Mouse (Mus musculus) embryo, embryonic 11.5 days (tissue): Measurements from ENCODE around the gene Gng4.

ENCODE experiments used
- DNase-seq: peaks from one replicate; pipeline ENCODE4 v3.0.0-alpha.2; 2012; ENCODE audit warnings: low read depth, low spot score

Gng4 gene

DNA sequence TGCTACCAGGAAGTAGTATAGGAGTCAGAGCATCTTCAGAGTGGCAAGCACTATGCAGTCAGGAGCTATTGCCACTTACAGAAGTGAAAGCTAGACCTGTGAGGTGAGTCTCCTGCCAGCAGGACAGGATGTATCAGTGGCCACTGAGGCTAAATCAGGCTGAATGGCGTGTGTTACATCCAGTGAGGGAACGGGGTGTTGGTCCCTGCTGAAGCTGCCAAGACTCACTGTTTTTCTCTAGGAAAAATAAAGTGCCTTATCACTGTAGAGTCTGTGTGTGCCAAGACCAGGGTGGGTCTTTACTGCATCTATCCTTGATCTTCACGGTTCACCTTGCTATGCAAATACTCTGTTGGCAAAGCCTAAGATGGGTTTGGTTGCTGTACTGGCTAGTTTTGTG lies 34.8 kb downstream of the Gng4 start:
- no peak for DNase-seq

DNA sequence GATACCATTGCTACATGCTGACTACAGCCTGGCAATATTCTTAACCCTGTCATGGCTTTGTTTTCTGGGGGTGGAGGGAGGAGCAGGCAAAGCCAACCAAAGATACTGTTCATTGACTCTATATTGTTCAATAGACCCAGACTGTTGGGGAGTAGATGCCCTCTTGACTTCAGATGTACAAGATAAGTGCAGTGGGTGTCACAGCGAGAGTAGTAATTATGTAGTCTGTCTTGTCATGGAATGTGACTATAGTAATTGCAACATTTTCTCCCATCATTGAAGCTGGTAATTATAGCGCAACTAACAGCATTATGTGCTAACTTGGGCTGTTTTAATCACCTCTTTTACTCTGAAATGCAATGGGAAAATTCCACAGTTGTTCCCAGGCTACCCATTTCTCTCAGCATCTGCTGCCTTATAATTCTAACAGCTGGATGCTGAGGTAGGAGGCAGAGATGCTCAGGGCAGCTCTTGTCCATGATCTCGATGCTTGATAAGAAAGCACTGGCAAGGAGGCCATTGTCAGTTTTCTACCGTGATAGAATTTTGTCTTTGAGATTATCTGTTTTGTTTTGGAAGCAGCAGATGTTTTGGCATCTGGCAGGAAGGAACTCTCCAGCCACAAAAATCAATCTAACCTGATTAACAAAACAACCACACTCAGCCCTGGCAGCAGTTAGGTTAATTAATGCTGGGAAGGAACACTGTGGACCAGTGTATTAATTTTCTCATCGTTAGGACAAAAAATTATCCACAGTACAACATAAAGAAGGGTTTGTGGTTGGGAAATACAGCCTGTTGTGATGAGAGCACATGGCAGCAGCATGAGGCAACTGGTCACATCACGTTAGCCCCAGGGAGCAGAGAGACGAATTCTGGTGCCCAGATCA lies 36.6 kb downstream of the Gng4 start:
- no peak for DNase-seq

DNA sequence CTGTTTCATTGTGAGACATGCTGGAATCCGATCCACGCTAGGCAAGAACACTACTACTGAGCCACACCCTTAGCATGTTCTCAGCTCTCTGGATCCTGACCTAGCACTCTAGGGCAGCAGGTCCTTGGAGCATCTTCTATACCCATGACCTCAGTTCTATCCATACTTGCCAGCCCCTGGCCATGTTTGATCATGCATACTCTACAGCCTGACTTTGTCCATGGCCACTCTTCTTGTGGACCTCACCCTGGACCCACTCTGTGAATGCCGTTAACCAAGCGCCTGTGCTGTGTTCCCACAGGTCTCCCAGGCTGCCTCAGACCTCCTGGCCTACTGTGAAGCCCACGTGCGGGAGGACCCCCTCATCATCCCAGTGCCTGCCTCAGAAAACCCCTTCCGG lies 41.1 kb downstream of the Gng4 start:
- no peak for DNase-seq

DNA sequence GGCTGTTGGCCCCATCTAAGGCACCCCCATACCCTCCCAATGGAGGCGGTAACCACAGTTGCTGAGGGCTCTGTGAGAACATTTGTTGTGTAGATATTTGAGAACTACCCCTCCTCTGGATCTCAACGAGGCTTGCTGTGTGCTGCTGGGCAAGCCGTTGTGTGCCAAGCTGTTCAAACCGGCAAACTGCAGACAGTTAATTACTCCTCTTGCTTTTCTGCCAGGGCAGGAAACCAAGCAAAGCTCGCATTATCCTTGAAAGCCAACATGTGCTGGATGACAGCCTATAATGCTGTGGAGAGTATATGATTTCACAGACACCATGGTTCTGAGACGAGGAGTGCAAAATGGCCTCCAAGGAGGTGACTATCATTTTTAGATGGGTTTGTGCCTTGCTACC lies 42.7 kb downstream of the Gng4 start:
- no peak for DNase-seq

DNA sequence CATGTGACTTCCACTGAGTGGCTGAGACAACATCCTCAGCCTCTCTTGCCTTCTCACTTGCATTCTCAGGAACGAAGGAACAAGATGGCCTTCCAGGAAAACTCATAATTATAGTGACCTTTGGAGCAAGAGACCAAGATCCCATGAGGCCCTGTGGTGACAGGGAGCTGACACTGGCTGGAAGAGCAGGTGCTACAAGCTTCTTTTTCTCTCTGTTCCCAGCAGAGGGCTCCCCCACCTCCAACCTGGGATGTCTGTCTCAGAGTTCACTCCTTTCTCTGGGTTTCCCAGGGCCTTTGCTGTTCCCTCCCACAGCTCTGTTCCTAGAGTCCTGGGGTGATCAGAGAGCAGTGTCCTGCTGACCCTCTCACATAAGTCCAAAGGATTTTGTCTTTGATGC lies 44.3 kb downstream of the Gng4 start:
- DNase-seq: no peak

DNA sequence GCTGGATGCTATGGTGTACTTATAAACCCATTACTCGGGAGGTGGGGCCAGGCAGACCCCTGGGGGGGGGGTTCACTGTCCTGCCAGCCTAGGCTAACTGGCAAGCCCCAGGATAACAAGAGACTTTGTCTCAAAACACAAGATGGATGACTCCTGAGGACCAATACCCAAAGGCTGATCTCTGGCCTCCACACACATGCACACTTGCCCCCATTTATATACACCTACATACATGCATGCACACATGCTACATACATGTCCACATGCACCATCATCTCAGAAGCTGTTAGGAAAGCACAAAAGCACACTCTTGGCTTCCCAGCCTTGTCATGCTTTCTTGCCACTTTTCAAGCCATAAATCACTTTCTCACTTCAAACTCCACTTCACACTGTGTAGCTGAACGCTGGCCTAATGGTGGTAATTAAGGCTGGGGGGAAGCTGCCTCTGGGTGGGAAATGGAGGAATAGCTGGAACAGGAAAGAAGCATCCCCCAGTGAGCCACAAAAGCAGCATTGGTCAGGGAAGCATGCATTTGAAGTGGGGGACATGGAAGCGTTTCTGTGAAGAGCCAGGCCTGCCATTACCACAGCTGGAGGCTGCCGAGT lies 46.7 kb downstream of the Gng4 start:
- no peak for DNase-seq

DNA sequence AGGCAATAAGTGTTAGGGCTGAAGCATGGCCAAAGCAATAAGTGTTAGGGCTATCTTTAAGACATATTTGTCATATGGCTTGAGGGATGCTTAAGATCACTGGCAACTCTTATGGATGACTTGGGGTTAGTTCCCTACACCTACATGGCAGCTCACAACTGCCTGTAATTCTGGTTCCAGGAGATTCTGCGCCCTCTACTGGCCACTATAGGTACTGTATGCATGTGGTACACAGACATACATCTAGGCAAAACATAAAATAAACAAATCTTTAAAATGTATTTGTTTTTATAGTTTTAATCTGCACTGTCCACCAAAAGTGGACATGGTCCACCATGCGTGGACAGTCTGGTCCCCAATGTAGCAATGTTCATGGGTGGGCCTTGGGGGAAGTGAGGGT lies 51.3 kb downstream of the Gng4 start:
- no peak for DNase-seq

DNA sequence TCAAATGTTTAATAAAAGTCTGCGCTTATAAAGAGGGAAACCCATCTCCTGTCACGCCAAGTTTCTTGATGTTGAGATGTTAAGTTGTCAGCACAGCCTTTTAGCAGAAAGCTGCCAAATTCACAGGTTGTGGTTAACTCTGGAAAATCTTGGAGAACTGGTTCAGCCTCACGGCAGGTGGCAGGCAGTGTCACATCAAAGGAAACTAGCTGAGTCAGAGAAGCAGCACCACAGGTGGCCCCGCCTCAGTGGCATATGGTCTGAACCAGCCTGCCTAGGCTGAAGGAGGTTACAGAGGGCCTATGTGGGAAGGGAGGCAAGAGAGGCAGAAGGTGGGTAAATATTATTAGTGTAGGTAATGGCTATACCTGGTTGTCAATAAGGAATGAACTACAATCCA lies 61.2 kb downstream of the Gng4 start:
- DNase-seq: no peak

DNA sequence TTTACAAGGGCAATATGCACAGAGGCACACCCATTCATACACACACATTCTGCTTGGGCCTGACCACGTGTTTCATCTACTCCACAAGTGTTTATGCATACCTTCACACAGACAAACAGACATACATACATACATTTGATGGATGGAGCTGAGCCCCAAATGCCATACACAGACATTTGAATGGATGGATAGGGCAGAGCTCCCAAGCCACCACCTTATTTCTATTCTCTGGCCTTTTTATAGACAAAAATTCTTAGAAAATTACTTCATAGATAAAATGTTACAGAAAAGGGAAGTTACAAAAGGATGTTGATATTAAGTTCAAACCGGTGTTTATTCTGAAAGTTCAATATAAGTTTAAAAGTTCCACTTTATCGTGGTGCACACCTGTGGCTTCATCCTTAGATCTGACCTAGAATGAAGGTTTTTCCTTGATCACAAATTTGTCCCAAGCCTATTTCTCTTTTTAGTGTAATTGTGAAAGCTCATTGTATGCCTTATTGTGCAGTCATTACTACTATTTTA lies 63.3 kb downstream of the Gng4 start:
- no peak for DNase-seq

DNA sequence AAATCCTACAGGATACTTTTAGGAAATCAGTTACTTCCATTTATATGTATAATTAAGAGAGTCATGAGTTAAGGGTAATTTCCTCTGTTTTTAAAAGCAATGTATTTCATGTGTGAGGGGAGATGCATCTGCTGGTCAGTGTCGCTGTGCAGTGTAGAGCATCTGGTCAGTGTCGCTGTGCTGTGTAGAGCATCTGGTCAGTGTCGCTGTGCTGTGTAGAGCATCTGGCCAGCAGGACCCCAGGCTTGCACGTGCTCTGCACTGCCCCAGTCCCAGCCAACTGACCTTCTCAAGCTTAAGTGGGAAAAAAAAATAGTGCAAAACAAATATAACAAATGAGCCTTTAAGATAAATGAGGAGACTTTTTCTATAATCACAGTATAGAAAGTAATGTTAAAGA lies 73.3 kb downstream of the Gng4 start:
- DNase-seq: no peak

DNA sequence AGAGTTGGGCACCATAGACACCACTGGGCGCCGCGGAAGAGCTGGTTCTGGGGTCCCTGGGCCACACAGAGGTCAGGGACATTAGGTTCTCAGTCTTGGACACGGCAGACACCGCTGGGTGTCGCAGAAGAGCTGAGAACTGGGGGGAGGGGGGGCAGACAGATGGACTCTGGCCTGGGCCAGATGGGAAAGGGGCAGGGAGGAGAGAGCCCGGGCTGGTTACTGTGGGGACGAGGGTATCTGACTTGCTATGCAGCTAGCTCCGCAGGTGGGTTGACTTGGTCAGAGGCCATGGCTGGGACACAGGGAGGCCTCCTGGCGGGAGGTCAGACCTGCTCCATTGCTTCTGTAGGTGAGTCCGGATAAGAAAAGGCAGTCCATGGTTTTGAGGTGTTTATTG lies 78.5 kb downstream of the Gng4 start:
- DNase-seq: no peak

DNA sequence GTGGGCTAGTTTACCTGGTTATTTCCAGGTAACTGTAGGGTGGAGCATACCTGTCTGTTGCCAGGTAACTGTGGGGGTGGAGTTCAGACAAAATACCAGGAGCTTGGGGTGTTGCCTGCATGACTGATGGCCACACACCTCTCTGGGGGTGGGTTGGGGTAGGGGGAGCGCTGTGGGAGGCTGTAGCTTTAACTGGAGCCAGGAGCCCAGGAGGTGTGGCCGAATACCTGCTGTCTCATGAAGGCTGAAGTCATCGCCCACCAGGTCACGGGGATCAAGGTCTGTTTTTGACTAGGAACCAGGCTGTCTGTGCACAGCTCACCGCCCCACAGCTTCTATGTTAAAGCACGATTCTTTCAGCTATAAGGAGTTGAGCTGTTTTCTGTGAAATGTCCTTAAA lies 79.1 kb downstream of the Gng4 start:
- no peak for DNase-seq

DNA sequence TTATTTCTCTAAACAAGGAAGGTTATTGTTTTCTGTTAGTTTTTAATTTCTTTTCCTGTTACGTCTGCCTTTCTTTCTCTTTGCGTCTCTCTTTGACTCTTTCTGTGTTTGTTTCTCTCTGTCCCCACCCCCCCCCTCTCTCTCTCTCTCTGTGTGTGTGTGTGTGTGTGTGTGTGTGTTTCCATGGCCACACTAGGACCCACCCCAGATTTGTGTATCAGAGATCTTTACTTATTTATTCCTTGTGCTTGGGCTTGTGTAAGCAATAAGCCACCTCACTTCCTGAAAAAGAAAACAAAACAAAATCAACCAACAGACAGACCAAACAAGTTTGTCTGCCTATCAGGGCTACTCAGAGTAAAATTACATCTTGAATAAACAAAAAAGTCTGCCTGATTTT lies 82.5 kb downstream of the Gng4 start:
- no peak for DNase-seq

DNA sequence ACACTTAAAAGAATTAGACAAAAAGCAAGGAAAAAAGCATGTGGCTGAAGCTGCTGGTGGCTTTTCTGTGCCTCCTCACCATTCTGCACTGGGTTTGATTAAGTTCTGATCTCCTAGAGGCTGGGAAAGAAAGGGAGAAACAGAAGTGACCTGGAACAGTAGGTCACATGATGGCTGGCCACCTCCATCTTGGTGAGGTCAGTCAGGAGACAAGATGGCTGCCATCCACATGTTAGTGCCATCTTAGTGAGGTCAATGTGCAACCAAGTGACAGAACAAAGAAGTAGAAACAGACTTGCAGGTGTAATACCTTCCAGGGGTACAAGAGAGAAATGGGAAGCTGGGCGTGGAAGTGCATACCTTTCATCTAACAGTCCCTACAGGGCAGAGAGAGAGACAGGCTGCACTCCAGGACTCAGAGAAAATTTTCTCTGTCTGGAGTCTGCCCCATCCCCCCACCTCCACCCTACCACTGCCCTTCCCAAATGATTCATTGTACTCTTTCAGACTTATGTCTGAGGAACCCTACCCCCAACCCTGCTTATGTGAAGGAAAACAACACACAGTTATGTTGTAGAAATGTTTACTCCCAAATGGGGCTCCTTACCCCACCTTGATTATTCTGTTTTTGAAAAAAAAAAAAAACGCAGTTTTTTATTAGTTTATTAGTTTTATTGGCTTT lies 83.4 kb downstream of the Gng4 start:
- DNase-seq: no peak

DNA sequence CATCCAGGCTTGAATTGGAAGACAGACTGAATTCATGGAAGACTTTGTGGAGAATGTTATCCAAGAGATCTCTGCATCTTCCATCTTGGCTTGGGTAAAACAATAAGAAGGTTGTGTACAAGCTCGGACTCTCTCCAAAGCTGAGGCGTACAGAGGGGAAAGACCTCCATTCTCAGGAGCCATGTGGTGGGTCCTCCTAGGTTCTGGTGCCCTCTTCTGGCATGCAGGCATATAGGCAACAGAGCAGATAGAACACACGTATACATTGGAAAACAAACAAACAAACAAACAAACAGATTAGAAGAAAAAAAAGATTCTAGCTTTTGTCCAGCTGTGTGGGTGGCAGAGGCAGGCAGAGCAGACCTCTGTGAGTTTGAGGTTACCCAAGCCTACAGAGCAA lies 84.1 kb downstream of the Gng4 start:
- peak; percentile 17 for DNase-seq
